Comparison of ENCODE assay signal across 1 mouse cellular context in genomic region chr13:75709026-75709778, GRCm38 (mm10).
TF ChIP-seq lines count a peak whose summit lies in the region.

No protein-coding gene starts in this region.

TF ChIP-seq in CH12.LX, 34 proteins besides CTCF, POLR2A, EP300 and RAD21 (continued from another document):
- TF ChIP-seq SMC3 (IDR thresholded peaks at IDR 0.05; ENCODE audit: low read depth, low read length) (no peak), MYC (IDR thresholded peaks at IDR 0.05; ENCODE audit: low read depth, low read length) (peak; percentile 90), MXI1 (IDR thresholded peaks at IDR 0.05; ENCODE audit: low read depth, low read length) (0 out of 2 replicates have a peak, but pooled peaks have one; percentile 48), ETS1 (conservative IDR thresholded peaks at IDR 0.05; ENCODE audit: low read depth, low read length) (no peak; the same call in 1 of the 2 replicates), ZC3H11A (IDR thresholded peaks at IDR 0.05; ENCODE audit: low read depth, low read length) (no peak), USF1 (IDR thresholded peaks at IDR 0.05; ENCODE audit: low read depth, low read length) (no peak), USF2 (conservative IDR thresholded peaks at IDR 0.05; ENCODE audit: low read depth, low read length) (no peak; the same call in 1 of the 2 replicates), E2F4 (IDR thresholded peaks at IDR 0.05; ENCODE audit: insufficient replicate concordance, low read depth, low read length) (no peak), ELF1 (IDR thresholded peaks at IDR 0.05; ENCODE audit: low read depth, low read length) (0 out of 2 replicates have a peak, but pooled peaks have one; percentile 3), CHD1 (IDR thresholded peaks at IDR 0.05; ENCODE audit: low read depth, low read length) (peak; percentile 34; the same call in 1 of the 2 replicates), MAFK (IDR thresholded peaks at IDR 0.05; ENCODE audit: insufficient replicate concordance, low read length) (no peak), BHLHE40 (IDR thresholded peaks at IDR 0.05; ENCODE audit: low read depth, low read length) (peak; percentile 92), GABPA (IDR thresholded peaks at IDR 0.05; ENCODE audit: insufficient replicate concordance, low read depth, low read length) (no peak), NRF1 (IDR thresholded peaks at IDR 0.05; ENCODE audit: low read depth, low read length) (no peak), JUN (IDR thresholded peaks at IDR 0.05; ENCODE audit: insufficient read depth, low read depth, low read length) (no peak), MAX (IDR thresholded peaks at IDR 0.05; ENCODE audit: low read length) (peak; percentile 86), RCOR1 (conservative IDR thresholded peaks at IDR 0.05; ENCODE audit: low read depth, low read length) (0 out of 2 replicates have a peak, but pooled peaks have one; percentile 3), TCF12 (IDR thresholded peaks at IDR 0.05; ENCODE audit: low read depth, low read length) (peak; percentile 44; the same call in 1 of the 2 replicates), ZKSCAN1 (IDR thresholded peaks at IDR 0.05; ENCODE audit: borderline replicate concordance, low read depth, low read length) (no peak)
